Mouse (Mus musculus): ENCODE measurements at regions not wholly inside any gene's neighbourhood (a gene's known extent, or its start where the extent isn't known, plus 50 kb on each side); places are given as distances from the start of the nearest gene placed in this dataset.

DNA sequence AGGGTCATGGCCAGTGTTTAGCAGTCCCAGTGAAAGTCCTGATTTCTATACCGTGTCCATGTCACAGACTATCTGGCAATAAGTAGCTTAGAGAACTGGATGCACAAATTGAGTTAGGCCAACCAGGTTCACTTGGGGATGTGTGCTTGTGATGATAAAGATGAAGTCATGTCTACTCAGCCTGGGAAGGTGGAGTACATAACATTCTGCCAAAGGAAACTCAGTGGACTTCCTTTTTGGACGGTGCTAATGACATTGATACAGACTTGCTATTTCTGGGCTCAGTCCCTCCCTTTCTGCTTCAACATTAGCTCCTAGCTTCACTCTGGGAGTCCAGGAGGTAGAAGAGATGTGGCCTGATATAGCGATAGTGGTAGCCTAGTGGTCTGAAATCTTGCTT lies 240.7 kb upstream of the Tbx18 start:
- Histone ChIP-seq H3K4me3 (no peak overlapping the region), H3K27ac (no peak overlapping the region)
- intact Hi-C loops (cut with DNase I), result no loop called here
- no peak for TF ChIP-seq CTCF (IDR thresholded peaks at IDR 0.05)
- DNase-seq, result no peak

DNA sequence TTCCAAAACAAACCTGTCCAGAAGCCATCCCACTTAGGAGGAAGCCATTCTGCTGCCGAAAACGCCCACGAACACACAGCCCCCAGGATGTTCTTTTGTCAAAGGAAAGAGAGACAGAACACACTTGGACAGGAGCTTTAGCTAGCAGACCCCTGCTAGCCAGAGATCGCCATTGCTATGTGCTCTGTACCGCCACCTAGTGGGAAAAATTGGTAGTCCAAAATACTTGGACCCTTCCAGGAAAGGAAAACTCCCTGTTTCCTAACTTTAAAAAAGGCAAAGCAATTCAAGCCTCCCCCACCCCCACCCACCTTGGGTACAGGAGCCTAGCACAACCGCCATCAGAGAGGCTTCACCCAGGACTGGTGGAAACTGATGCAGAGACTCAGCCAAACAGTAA lies 242.5 kb upstream of the Tbx18 start:
- peak; percentile 50 for TF ChIP-seq CTCF (IDR thresholded peaks at IDR 0.05)
- DNase-seq, result no peak
- no peak overlapping the region for H3K4me3 ChIP-seq
- intact Hi-C loops (cut with DNase I), result no loop called here
- H3K27ac ChIP-seq, result no peak overlapping the region

DNA sequence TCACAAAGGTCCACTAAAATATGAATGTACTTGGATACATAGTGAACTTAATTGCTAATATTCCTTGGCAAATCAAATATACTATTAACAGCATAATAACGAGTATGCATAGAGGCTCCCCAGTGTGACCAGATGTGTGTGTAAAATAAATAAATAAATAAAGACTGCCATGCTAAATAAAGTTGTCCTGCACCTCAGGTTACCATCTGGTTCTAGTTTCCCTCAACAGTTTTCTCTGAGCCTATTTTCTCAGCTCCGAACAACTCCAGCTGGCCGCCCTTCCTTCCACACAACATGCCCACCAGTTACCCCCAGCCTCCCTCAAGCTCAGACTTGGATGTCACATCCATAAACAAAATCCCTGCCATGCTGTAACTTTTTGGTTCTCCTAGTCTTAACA lies 253.8 kb upstream of the Tbx18 start:
- H3K27ac ChIP-seq, result no peak overlapping the region
- no peak overlapping the region for H3K4me3 ChIP-seq
- no peak for TF ChIP-seq CTCF (IDR thresholded peaks at IDR 0.05)
- intact Hi-C loops (cut with DNase I), result no loop called here
- no peak for DNase-seq

DNA sequence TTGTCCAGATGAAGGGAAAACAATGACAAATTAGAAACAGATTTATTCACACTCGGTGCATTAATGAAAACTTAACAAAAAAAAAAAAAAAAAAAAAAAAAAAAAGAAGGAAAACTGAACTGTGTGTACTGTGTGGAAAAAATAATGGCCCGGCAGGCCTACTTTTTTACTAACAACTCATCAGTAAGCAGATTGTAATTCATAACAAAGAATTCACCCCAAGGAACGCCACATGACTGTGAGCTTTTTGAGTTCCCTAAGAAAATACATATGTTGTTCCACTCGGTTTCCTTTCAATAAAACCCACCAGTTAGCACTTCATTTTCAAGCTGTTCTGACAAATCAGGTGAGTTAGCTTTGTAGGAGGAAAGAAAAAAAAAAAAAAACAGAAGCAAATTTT lies 254.4 kb upstream of the Tbx18 start:
- no peak for DNase-seq
- H3K4me3 ChIP-seq, result no peak overlapping the region
- no peak for TF ChIP-seq CTCF (IDR thresholded peaks at IDR 0.05)
- intact Hi-C loops (cut with DNase I), result no loop called here
- H3K27ac ChIP-seq, result no peak overlapping the region

DNA sequence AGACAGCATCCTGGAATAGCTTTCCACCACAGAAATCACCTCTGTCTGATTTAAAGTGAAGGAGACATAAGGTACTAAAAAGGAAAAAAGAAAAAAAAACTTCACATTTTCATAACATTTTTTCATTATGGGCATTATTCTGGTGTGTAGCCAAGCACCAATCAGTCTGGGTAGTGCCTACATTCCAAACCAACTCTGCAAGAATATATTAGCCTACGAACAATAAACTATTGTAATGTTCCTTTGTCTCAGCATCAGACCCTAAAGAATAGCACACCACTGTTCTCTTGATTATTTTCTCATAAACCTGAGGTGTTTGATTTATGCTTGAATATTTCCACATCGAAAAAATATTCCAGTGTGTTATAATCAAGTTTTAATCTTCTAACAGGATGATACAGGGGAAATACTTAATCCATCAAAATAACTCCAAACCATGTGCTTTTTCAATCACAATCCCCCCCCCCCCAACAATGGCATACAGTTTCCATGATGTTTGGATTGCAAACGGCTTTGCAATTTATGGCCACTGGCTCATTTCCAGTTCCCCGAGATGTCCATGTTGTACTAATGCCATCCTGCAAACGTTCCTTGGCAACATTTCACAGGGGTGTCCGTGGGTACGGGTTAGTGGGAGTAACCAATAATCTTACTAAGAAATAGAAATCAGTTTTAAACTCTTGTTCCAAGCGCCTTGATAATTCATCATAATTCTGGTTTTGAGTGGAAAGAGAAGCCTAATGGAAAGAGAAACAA lies 275.1 kb upstream of the Tbx18 start:
- Histone ChIP-seq H3K27ac (no peak overlapping the region), H3K4me3 (no peak overlapping the region)
- no peak for DNase-seq
- no peak for TF ChIP-seq CTCF (IDR thresholded peaks at IDR 0.05)
- intact Hi-C loops (cut with DNase I), result no loop called here

DNA sequence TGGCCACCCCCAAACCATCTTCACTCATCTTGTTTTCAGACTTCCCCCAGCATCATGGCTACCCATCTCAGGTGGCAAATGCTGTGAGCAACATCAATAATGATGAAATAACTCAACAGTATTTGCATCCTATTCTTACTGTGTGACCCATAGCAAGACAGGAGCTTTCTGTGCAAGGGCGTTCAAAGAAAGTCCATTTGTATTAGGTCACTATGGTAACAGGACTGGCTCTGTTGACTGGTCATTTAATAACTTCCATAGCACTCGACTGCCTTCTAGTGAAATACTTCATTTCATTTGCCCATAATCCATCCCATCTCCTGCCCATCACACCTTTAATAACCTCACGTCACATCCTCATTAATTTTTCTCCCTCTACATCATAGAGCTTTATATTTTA lies 292.7 kb upstream of the Tbx18 start:
- Histone ChIP-seq H3K27ac (no peak overlapping the region), H3K4me3 (no peak overlapping the region)
- no peak for DNase-seq
- intact Hi-C loops (cut with DNase I), result no loop called here
- no peak for TF ChIP-seq CTCF (IDR thresholded peaks at IDR 0.05)

DNA sequence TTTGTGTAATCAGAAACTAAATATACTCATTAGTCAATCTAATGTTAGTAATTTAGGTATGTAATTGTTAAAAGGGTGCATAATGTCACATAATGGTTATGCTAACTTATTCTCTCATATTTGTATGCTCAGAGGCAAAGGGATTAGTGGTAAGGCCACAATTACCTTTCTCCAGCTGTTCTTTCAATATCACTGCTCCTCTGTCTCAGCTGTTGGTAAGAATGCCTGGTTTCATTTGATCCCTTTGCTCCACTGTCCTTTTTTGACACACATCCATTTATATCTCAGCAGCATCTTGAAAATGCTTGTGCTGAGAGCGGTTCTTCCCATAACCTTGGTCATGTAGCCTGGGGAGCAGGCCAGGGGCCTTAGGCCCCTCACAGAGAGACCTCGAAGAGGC lies 294.9 kb upstream of the Tbx18 start:
- intact Hi-C loops (cut with DNase I), result no loop called here
- no peak overlapping the region for H3K27ac ChIP-seq
- no peak overlapping the region for H3K4me3 ChIP-seq
- TF ChIP-seq CTCF (IDR thresholded peaks at IDR 0.05), result no peak
- no peak for DNase-seq

DNA sequence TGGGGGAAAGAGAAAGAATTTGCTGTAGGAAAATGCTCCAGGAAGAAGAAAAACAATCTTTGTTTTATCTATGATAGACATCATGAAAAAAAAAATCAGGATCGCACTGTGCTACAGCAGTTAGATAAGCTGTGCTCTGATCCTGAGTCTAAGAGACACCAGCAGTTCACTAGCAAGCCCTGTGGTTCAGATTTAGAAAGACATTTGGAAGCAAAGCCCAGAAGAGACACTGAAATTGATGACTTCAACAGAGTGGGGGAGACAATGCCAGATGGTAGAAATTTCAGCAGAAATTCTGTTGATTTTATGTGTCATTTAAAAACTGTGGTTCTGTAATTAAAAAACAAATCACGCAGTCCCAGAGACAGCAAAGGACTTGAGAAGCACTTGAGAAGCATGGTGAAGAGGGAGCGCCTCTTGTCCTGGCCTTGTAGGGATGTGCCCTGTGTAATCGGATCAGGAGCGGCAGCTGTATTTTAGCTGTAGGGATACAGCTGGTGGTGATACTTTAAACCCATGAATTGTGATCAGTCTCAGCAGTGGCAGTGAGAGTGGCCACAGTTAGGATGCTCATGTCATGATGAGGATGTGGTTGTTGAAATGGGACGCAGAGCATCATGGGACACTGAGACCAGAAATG lies 296.4 kb upstream of the Nt5e start:
- H3K27ac ChIP-seq, result no peak overlapping the region
- no peak overlapping the region for H3K4me3 ChIP-seq
- DNase-seq, result no peak
- TF ChIP-seq CTCF (IDR thresholded peaks at IDR 0.05), result no peak
- intact Hi-C loops (cut with DNase I), result no loop called here

DNA sequence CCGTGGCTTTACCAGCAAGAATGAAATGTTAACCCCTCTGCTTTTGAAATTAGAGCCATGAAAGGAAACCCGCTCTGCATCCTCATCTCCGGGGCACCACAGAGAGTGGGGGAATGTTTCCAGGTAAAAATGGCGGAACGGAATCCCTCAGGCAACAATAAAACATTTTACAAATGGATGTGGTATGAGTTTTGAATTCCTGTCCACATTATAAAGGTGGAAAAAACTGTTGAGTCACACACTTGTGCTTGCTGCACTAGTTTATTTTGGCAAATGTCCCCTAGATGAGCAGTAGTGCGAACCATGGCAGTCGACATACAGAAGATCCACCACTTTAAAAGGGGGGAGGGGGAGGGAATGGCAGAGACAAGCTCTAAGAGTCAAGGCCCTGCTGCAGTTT lies 289.4 kb upstream of the Nt5e start:
- TF ChIP-seq CTCF (IDR thresholded peaks at IDR 0.05), result no peak
- DNase-seq, result no peak
- no peak overlapping the region for H3K27ac ChIP-seq
- no peak overlapping the region for H3K4me3 ChIP-seq
- intact Hi-C loops (cut with DNase I), result no loop called here

DNA sequence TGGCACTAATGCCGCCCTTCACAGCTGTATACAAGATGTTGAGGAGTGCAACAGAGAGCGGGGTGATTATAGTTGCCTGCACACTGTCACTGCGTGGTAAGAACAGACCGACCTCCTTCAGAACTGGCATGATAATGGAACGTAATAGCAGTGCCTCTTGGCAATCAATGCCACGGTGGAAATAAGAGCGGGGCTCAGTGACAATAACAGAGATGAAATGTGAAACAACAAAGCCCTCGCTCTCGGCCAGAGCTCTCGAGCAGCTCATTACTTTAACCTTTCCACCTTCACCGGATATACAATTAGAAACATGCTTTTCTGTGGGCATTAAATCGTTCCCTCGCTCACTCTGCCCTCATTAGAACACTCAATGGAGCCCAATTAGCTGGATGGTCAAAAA lies 277.7 kb upstream of the Nt5e start:
- Histone ChIP-seq H3K27ac (no peak overlapping the region), H3K4me3 (no peak overlapping the region)
- no peak for DNase-seq
- no peak for TF ChIP-seq CTCF (IDR thresholded peaks at IDR 0.05)
- intact Hi-C loops (cut with DNase I), result no loop called here

DNA sequence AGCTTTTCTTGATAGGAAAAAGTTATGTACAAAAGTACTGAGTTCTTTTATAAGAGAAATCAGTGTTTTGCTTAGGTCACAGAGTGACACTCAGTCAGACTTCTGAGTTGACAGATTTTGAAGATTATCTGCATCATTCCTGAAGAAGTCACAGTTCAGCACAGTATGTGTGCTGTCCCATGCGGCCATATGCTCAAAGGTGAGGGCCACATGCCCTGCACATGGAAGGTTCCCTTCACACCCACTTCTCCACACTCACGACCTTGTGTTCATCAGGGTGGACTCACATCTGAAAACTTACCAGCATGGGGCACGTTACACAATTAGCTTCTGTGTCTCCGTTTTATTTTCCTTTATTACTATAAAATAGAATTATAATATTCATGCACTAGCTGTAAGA lies 277.2 kb upstream of the Nt5e start:
- intact Hi-C loops (cut with DNase I), result no loop called here

DNA sequence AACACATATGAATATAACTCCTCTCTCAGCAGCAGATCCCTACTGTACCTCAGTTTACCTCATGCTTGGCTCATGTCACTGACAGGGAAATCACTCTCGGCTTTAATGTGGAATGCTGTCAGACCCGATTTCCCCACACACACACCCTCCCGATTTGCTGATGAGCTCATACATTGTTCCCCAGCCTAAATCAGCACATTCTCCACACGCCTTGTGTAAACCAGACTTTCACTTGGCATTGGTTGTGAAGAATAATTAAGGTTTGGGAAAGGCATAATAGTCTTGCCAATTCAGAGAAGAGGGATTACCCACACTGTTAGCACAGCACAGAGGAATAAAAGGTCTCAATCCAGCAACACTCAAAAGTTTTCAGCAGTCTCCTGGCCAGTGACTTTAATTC lies 268.4 kb upstream of the Nt5e start:
- Histone ChIP-seq H3K27ac (no peak overlapping the region), H3K4me3 (no peak overlapping the region)
- DNase-seq, result no peak
- no peak for TF ChIP-seq CTCF (IDR thresholded peaks at IDR 0.05)
- intact Hi-C loops (cut with DNase I), result no loop called here

More for the DNA sequence above, 277.2 kb upstream of the Nt5e start:
- no peak overlapping the region for H3K27ac ChIP-seq
- DNase-seq, result no peak
- H3K4me3 ChIP-seq, result no peak overlapping the region
- no peak for TF ChIP-seq CTCF (IDR thresholded peaks at IDR 0.05)

DNA sequence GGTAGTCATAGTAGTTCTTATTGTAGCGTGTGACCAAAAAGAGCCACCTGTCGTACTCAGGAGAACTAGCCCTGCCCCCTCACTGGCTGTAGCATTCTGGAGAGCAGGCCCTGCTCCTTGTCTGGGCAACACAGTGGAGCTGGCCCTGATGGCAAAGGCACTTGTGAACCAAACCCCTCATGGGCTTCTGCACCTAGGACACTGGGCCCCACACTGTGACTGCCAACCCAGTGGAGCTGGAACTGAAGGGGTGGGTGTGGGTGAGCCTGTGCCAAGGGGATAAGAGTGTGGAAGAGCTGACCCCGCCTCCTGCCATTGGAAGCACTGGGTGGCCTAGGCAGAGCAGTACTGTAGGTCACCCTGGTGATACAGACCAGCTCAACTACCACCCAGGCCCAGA lies 268.0 kb upstream of the Nt5e start:
- H3K27ac ChIP-seq, result no peak overlapping the region
- intact Hi-C loops (cut with DNase I), result no loop called here
- DNase-seq, result no peak
- no peak for TF ChIP-seq CTCF (IDR thresholded peaks at IDR 0.05)
- H3K4me3 ChIP-seq, result no peak overlapping the region
